Mouse (Mus musculus) CH12.LX (cell line): ENCODE measurements around the gene March4.

Source experiments
- BHLHE40 ChIP-seq: IDR thresholded peaks from 2 replicates; pipeline ENCODE4 v1.6.1; 2011; ENCODE audit warnings: mild to moderate bottlenecking, low read depth, low read length, improper control_type of control experiment
- CTCF ChIP-seq, 2 experiments: IDR thresholded peaks in 1 of 2; conservative IDR thresholded peaks in 1 of 2; 2 replicates each; pipeline ENCODE4 v1.5.1; 2011 to 2012; ENCODE audit warnings: low read depth in 2 of 2, low read length in 2 of 2, improper control_type of control experiment in 1 of 2, inconsistent platforms in 1 of 2, mild to moderate bottlenecking in 1 of 2, moderate library complexity in 1 of 2
- EP300 ChIP-seq: IDR thresholded peaks from 2 replicates; pipeline ENCODE4 v1.6.1; 2011; ENCODE audit warnings: low read length, improper control_type of control experiment
- KAT2A ChIP-seq: IDR thresholded peaks from 2 replicates; pipeline ENCODE4 v1.6.1; 2012; ENCODE audit warnings: low read length, improper control_type of control experiment, inconsistent platforms; ENCODE audit not compliant: insufficient replicate concordance
- POLR2A ChIP-seq: IDR thresholded peaks from 2 replicates; pipeline ENCODE4 v1.6.1; 2011; ENCODE audit warnings: low read depth, mild to moderate bottlenecking, improper control_type of control experiment, low read length
- ZKSCAN1 ChIP-seq: IDR thresholded peaks from 2 replicates; pipeline ENCODE4 v1.6.1; 2012; ENCODE audit warnings: low read depth, inconsistent platforms, low read length, improper control_type of control experiment, borderline replicate concordance

DNA sequence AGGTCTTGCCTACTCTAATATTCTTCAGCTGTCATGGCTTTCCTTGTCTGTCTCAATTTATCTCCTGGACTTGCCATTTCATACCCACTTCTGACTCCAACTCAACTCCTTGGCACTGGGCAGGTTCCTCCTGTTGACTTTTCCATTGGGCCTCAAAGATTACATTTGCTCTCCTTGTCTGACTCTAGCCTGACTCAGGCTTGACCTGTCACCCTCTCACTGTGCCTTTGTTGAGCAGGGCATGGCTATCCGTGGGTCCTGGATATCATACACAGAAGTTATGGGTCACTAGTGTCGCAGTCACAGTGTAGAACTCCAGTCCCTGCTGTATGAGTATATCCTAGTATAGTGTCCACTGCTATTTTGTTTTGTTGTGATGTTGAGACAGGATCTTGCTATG, 60.1 kb downstream of the March4 start:
- TF ChIP-seq CTCF (conservative IDR thresholded peaks at IDR 0.05 in 1 of 2, IDR thresholded peaks at IDR 0.05 in 1 of 2; ENCODE audit: low read depth in 2 of 2, low read length in 2 of 2) (no peak), BHLHE40 (no peak), EP300 (no peak), POLR2A (no peak), KAT2A (no peak), ZKSCAN1 (no peak)
